Mouse (Mus musculus) thymus, adult 2 months (tissue): ENCODE data around the gene Lin7a.

Source experiments
- CTCF ChIP-seq: fragments of 200-500 bp; IDR thresholded peaks from 2 replicates; pipeline ENCODE4 v1.5.1; 2012; ENCODE audit warnings: mild to moderate bottlenecking, control low read depth, low read length, moderate library complexity, borderline replicate concordance; ENCODE audit not compliant: control insufficient read depth, poor library complexity, insufficient read depth; ENCODE audit errors: extremely low read depth
- POLR2A ChIP-seq: fragments of 200-500 bp; IDR thresholded peaks from 2 replicates; pipeline ENCODE4 v1.6.1; 2012; ENCODE audit warnings: mild to moderate bottlenecking, low read length, control low read depth, moderate library complexity; ENCODE audit not compliant: control insufficient read depth, poor library complexity, insufficient read depth; ENCODE audit errors: extremely low read depth

DNA sequence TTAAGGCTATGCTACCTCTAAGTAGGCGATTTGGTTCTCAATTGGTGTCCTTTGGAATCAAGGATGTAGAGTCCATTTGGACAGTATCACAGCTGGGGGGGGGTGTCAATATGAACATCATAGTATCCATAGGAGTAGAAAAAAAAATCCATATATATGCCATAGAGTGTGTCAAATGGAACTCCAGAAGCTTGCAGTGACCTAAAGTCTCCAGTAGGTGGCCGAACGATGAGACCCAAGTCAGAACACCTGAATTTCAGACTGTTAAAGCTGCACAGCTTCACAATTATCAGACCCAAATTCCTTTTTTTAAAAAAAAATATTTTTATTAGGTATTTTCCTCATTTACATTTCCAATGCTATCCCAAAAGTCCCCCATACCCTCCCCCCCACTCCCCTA lies 3.3 kb downstream of the Lin7a start:
- TF ChIP-seq POLR2A (no peak), CTCF (no peak)
